Mouse (Mus musculus) embryonic facial prominence, embryonic 15.5 days (tissue): ENCODE measurements around the gene H2-DMa. TPM values are rescaled to one million over a fixed set of nuclear protein-coding genes. Genes with fewer than 3 reads are reported as not detected.

ENCODE experiments used
- ATAC-seq: fragments of 200-750 bp; cut with Nextera tagmentation; 2 replicates; pipeline ENCODE4 v1.8.0; 2017; ENCODE audit warnings: low read depth, moderate TSS enrichment; ENCODE audit not compliant: insufficient number of reproducible peaks, low FRiP score, low TSS enrichment
- H3K27ac ChIP-seq: fragments of 300-500 bp; sonication (generic); replicated peaks from 2 replicates; pipeline ENCODE4 v1.5.1; 2015; ENCODE audit warnings: mild to moderate bottlenecking, inconsistent platforms
- H3K27me3 ChIP-seq: fragments of 300-500 bp; sonication (generic); 2 replicates; pipeline ENCODE4 v1.6.1; 2015; ENCODE audit warnings: inconsistent platforms
- H3K36me3 ChIP-seq: fragments of 300-500 bp; sonication (generic); 2 replicates; pipeline ENCODE4 v1.6.1; 2015; ENCODE audit warnings: mild to moderate bottlenecking, inconsistent platforms
- H3K4me1 ChIP-seq: fragments of 300-500 bp; sonication (generic); 2 replicates; pipeline ENCODE4 v1.6.1; 2015; ENCODE audit warnings: inconsistent platforms
- H3K4me2 ChIP-seq: fragments of 300-500 bp; sonication (generic); replicated peaks from 2 replicates; pipeline ENCODE4 v1.6.1; 2015; ENCODE audit warnings: mild to moderate bottlenecking, inconsistent platforms
- H3K4me3 ChIP-seq: fragments of 300-500 bp; sonication (generic); replicated peaks from 2 replicates; pipeline ENCODE4 v1.5.1; 2015; ENCODE audit warnings: mild to moderate bottlenecking, inconsistent platforms
- H3K9ac ChIP-seq: fragments of 300-500 bp; sonication (generic); 2 replicates; pipeline ENCODE4 v1.6.1; 2015; ENCODE audit warnings: inconsistent platforms
- H3K9me3 ChIP-seq: fragments of 300-500 bp; sonication (generic); replicated peaks from 2 replicates; pipeline ENCODE4 v1.6.1; 2016; ENCODE audit warnings: inconsistent platforms
- WGBS: fragments of 180-500 bp; shearing (Covaris S2); methylation state at CpG from one replicate; pipeline ENCODE4 v1.1.7; 2015; 5-methylcytosine and 5-hydroxymethylcytosine counted together
- polyA plus RNA-seq: library from polyadenylated mRNA; unstranded; fragments of >200 nt; fragmentation: Nextera tagmentation; extraction: Ambion mirVana; gene quantifications from 2 replicates; pipeline ENCODE4 v1.2.1, GENCODE M21; 2015

H2-DMa gene
- polyA plus RNA-seq, 1 experiment from 2014 or later = 15.3 TPM

DNA sequence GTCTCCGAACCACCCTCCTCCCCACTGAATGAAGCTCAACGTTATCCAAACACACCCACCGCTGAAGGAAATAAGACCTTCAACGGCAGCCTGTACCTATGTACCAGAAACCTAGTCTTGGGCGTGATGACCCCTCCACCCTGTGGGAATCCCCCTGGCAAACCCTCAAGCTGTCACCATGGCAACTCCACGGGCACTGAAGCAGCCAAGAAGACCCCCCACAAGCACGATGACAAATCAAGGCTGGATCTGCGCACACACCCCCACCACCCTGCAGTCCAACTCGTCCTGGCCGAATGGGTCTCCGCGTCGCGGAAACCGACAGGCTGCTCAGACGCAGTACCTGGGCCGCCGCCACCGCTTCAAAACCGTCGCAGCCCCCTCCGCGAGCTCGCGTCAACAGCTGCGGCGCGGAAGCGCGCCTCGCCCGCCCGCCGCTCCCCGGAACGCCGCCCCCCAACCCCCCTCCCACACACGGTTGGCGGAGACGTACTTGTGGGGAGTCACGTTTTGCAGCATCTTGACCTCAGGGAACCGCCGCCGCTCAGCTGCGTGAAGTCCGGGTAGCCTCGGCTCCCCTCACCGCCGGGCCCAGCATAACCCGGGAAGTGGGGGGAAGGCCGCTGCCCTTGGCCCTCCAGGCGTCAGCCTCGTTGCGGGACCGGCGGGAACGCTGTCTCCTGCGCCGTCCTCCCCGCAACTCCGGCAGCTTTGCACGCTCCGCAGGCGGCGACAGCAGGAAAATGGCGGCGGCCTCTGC, 1.0 kb upstream of the H2-DMa start:
- no peak for ATAC-seq
- peaks cover 19% of the 10 kb centered on the region for H3K4me1 ChIP-seq
- WGBS = under 1% methylated on average over 67 of the region's 67 CpGs
- no peaks in the 10 kb centered on the region for H3K27me3 ChIP-seq
- peaks cover 53% of the 10 kb centered on the region for H3K36me3 ChIP-seq
- peak overlapping the region; percentile 63 for H3K9ac ChIP-seq
- peak overlapping the region; percentile 100 for H3K27ac ChIP-seq
- H3K9me3 ChIP-seq = no peaks in the 10 kb centered on the region
- H3K4me2 ChIP-seq = peak overlapping the region; percentile 85
- H3K4me3 ChIP-seq = peak overlapping the region; percentile 75

DNA sequence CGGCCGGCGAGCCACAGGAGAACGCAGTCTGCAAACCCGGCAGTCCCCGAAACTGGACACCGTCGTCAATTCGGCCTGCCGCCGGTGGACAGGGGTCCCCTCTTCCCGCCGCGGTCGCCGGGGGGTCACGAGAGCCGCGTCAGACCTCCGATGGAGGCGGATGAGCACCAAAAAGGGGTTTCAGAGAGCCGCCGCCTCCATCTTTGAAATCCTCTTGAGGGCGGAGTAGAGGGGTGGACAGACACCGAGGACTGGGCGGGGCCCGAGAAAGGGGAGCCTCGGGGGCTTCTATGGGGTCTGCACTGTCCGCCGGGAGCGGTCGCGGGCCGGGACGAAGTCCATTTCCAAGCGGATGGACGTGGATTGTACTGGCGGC, 480 bp upstream of the H2-DMa start:
- no peak for ATAC-seq
- H3K9me3 ChIP-seq = no peaks in the 10 kb centered on the region
- H3K9ac ChIP-seq = peak overlapping the region; percentile 63
- WGBS = under 1% methylated on average over 38 of the region's 38 CpGs
- peak overlapping the region; percentile 75 for H3K4me3 ChIP-seq
- H3K27ac ChIP-seq = peak overlapping the region; percentile 100
- H3K4me2 ChIP-seq = peak overlapping the region; percentile 85
- H3K4me1 ChIP-seq = peaks cover 24% of the 10 kb centered on the region
- peaks cover 47% of the 10 kb centered on the region for H3K36me3 ChIP-seq
- H3K27me3 ChIP-seq = no peaks in the 10 kb centered on the region

DNA sequence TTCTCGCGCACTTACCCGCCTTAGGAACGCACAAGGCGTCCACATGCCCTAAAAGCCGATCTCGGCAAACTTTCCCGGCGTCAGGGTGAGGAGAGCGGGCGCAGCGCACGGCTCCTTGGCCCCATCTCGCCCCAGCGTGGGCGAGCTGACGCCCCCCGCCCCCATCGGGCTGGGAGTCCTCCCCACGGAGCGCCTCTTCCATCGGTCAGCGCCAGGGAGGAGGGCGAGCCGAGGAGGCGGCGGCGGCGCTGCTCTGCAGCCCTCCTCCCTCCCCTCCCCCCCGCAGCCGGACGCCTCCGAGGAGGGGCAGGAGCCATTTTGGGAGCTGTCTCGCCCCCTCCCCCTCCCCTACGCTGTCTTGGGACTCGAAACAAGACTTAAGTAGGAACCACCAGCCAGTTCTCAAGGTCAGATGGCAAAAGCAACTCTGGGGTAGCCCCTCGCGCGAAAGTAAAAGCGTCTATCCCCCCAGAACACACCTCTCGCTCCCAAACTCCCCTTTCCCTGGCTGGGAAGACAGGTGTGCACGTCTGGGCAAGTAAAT, 911 bp downstream of the H2-DMa start:
- ATAC-seq = peak; percentile 30

DNA sequence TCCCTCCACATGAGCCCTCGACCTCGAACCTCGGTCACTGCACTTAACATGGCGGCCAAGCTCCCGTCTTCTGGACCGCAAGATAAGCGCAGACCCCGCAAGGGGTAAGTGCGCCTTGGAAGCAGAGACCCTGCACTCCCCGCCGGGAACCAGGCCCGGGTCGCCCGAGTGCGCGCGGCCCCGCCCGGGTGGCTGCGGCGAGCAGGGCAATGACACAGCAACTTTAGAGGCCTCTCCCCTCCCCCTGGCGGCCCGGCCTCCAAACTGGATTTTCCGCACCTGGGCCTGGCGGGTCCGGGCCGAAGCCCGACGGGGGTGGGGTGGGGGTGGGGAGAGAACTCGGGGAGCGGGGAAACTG, 1.5 kb downstream of the H2-DMa start:
- peak overlapping the region; percentile 75 for H3K4me3 ChIP-seq
- no peaks in the 10 kb centered on the region for H3K27me3 ChIP-seq
- H3K9ac ChIP-seq = peak overlapping the region; percentile 91
- H3K36me3 ChIP-seq = peaks cover 28% of the 10 kb centered on the region
- no peak; the same call in none of the 2 replicates for ATAC-seq
- H3K4me1 ChIP-seq = peaks cover 27% of the 10 kb centered on the region
- under 1% methylated on average over 31 of the region's 31 CpGs for WGBS
- peak overlapping the region; percentile 100 for H3K27ac ChIP-seq
- H3K9me3 ChIP-seq = no peaks in the 10 kb centered on the region
- H3K4me2 ChIP-seq = peak overlapping the region; percentile 85

More for the DNA sequence above, 911 bp downstream of the H2-DMa start:
- peak overlapping the region; percentile 100 for H3K27ac ChIP-seq
- H3K4me2 ChIP-seq = peak overlapping the region; percentile 85
- peak overlapping the region; percentile 91 for H3K9ac ChIP-seq
- no peaks in the 10 kb centered on the region for H3K9me3 ChIP-seq
- peak overlapping the region; percentile 75 for H3K4me3 ChIP-seq
- H3K4me1 ChIP-seq = peaks cover 32% of the 10 kb centered on the region
- WGBS = under 1% methylated on average over 40 of the region's 42 CpGs
- H3K36me3 ChIP-seq = peaks cover 34% of the 10 kb centered on the region
- H3K27me3 ChIP-seq = no peaks in the 10 kb centered on the region

DNA sequence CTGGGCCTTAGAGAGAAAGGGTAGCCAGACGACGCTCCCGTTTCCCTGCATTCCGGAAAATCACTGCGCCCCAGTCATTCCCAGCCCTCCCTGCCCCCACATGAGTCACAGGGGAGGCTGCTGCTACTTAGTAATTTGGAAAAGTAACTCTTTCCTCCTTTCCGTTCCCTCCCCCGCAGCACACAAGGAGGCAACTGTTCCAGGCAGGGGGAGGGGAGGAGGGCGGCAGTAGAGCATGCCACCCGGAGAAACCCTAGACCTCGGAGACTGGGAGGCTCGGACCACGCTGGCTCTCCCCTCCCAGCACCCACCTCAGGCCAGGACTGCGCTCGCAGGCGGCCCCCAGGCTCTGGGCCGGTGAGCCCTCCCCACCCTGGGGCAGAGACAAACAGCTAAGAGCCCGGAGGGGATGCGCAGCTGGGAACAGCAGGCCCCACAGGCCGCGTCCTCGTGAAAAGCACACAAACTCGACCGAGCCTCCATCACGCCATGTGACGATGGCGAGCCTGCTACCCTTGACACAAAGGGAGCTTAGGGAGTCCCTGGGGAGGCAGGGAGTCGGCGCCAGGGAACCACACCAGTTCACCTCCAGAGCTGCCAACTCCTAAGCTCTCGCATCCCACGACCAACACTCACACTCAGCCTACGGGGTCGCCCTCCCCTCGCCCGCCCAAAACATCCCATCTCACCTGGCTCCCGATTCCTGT, 2.0 kb downstream of the H2-DMa start:
- peaks cover 24% of the 10 kb centered on the region for H3K36me3 ChIP-seq
- under 1% methylated on average over 34 of the region's 35 CpGs for WGBS
- no peaks in the 10 kb centered on the region for H3K27me3 ChIP-seq
- H3K9ac ChIP-seq = peak overlapping the region; percentile 91
- H3K4me3 ChIP-seq = peak overlapping the region; percentile 75
- no peaks in the 10 kb centered on the region for H3K9me3 ChIP-seq
- H3K4me1 ChIP-seq = peaks cover 24% of the 10 kb centered on the region
- peak; percentile 44 for ATAC-seq
- peak overlapping the region; percentile 85 for H3K4me2 ChIP-seq
- peak overlapping the region; percentile 100 for H3K27ac ChIP-seq

DNA sequence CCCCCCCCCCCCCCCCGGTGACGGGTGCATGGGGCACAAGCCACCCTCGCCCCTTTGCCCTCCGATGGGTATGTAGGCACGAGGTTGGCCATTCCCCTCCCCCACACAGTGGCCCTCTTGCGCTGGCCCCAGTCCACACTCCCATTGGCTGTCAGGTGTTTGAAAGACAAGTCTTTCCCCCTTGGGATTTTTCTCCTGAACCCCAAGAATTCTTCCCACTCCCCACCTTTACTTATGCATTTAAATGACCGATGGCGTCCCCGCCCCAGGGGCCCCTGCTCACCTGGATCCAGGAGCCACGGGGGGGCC, 2.5 kb downstream of the H2-DMa start:
- peak overlapping the region; percentile 75 for H3K4me3 ChIP-seq
- peak overlapping the region; percentile 100 for H3K27ac ChIP-seq
- peaks cover 19% of the 10 kb centered on the region for H3K36me3 ChIP-seq
- no peaks in the 10 kb centered on the region for H3K27me3 ChIP-seq
- peaks cover 24% of the 10 kb centered on the region for H3K4me1 ChIP-seq
- no peak for ATAC-seq
- H3K4me2 ChIP-seq = peak overlapping the region; percentile 85
- 3% methylated on average over 10 of the region's 10 CpGs for WGBS
- H3K9me3 ChIP-seq = no peaks in the 10 kb centered on the region
- H3K9ac ChIP-seq = peak overlapping the region; percentile 91

DNA sequence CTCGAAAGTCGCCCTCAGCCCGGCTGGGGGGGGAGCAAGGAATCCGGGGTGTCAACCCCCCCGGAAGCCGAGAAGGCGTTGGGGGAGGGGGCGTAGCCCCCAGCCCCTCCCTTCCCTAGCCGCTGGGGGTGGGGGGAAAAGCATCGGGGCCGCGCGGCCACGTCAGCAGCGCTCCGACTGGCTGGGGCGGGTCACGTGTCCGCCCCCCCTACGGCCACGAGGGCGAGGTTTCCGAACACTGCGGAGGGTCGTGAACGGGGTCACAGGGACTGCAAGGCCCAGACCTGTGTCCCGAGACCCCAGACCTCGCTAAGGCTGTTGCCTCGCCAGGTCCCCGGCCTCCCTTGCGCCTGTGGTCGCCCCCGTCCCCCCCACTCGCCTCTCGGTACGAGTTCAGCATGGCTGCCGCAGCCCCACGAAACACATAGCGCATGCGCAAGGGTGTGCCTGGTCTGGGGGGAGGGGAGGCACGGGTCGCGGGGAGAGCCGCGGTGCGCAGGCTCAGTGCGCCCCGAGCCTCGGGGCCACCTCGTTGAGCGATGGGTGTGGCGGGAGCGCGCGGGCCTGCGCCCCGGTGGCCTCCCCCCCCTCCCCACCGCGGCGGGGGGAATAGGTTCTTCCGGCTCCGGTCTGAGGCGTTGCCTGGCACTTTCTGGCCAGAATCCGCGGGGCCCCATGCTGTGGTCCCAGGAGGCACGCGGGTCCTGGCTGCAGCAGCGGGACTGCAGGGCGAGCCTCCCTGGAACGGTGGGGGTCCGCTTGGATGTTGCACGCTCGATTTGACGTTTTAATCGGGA, 3.0 kb downstream of the H2-DMa start, which contains the start of gene Brd2:
Brd2 (minus strand) TSS at position 447 of the 797 bp plus-strand sequence.
- H3K9me3 ChIP-seq = no peaks in the 10 kb centered on the region
- peak within 1 kb of the TSS; percentile 75 for H3K4me3 ChIP-seq
- peak within 1 kb of the TSS; percentile 100 for H3K27ac ChIP-seq
- ATAC-seq = peak; percentile 68
- H3K27me3 ChIP-seq = no peaks in the 10 kb centered on the region
- H3K4me2 ChIP-seq = peak within 1 kb of the TSS; percentile 85
- H3K36me3 ChIP-seq = peaks cover 14% of the 10 kb centered on the region
- H3K4me1 ChIP-seq = peaks cover 26% of the 10 kb centered on the region
- H3K9ac ChIP-seq = peak within 1 kb of the TSS; percentile 91
- under 1% methylated on average over 53 of the region's 75 CpGs for WGBS

DNA sequence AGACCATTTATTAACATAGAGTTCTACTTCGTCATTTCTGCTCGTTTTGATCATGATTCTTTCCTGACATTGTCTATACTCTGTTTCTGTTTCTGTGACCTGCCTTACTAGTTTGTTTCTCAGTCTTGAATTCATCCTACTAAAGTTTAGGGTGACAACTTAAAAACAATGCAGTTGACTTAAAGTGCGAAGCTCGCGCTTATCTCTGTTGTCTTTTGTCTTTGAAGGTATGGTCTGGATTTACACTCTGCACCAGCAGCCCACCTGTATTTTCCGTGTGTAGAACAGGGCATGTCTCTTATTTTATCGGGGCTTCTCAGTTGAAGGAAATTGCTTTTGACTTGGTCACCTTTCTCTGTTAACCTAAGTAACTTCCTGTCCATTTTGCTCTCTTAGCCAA, 3.8 kb downstream of the H2-DMa start:
- Histone ChIP-seq H3K4me1 (peaks cover 33% of the 10 kb centered on the region), H3K9me3 (no peaks in the 10 kb centered on the region), H3K4me3 (peak overlapping the region; percentile 75), H3K27me3 (no peaks in the 10 kb centered on the region), H3K4me2 (peak overlapping the region; percentile 85), H3K36me3 (peaks cover 9% of the 10 kb centered on the region), H3K9ac (peak overlapping the region; percentile 91), H3K27ac (peak overlapping the region; percentile 100)
- ATAC-seq = no peak
- under 1% methylated on average over 7 of the region's 7 CpGs for WGBS

DNA sequence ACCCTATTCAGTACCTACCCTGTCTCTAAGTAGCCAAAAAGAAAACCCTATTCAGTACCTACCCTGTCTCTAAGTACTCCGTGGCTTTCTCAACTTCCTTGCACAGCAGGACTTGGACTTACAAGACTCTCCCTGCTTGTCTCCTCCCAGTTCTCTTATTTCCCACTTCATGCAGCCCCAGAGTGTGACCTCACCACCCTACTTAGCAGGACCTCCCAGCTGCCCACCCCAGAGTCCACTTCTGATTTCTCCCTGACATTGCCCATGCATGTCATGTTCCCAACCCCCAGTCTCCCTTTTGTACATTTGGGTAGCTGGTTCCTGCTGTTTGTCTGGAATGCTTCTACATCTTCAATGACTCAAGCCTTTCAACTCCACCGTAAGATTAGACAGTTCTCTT, 4.2 kb downstream of the H2-DMa start:
- peak overlapping the region; percentile 100 for H3K27ac ChIP-seq
- WGBS = 2% methylated on average over 2 of the region's 2 CpGs
- H3K4me2 ChIP-seq = peak overlapping the region; percentile 85
- peaks cover 5% of the 10 kb centered on the region; the same call in 1 of the 2 replicates for H3K36me3 ChIP-seq
- H3K4me3 ChIP-seq = peak overlapping the region; percentile 75
- peaks cover 37% of the 10 kb centered on the region for H3K4me1 ChIP-seq
- no peak for ATAC-seq
- no peaks in the 10 kb centered on the region for H3K9me3 ChIP-seq
- H3K27me3 ChIP-seq = no peaks in the 10 kb centered on the region
- peak overlapping the region; percentile 91 for H3K9ac ChIP-seq

DNA sequence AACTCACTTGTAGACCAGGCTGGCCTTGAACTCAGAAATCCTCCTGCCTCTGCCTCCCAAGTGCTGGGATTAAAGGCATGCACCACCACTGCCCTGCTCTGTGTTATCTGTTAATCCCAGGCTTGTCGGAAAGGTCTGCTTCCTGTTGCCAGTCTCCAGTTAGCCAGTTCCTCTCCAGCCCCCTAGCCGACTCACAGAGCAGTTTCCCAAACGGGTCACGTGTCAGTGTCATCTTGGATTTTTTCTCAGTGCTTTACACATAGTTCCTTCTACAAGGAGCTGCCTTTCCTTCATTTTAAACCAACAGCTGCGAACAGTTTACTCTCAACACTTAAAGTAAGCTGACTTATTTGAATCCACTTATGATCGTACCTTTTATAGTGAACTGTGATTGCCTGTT, 5.3 kb downstream of the H2-DMa start:
- Histone ChIP-seq H3K4me3 (no peak overlapping the region), H3K4me1 (peaks cover 47% of the 10 kb centered on the region), H3K36me3 (no peaks in the 10 kb centered on the region), H3K27ac (no peak overlapping the region), H3K9me3 (no peaks in the 10 kb centered on the region), H3K27me3 (no peaks in the 10 kb centered on the region), H3K4me2 (0 out of 2 replicates have a peak overlapping the region, but pooled peaks have one; percentile 8), H3K9ac (no peak overlapping the region)
- WGBS = 76% methylated on average over 6 of the region's 6 CpGs
- no peak for ATAC-seq
